Mouse (Mus musculus): Measurements from ENCODE around the gene Vps72. TPM values are rescaled to one million over a fixed set of nuclear protein-coding genes. Genes with fewer than 3 reads are reported as not detected.
A peak's percentile ranks its signal among the peaks of the same experiment; 100 is the strongest.
"Not testable (repeated sequence)": the region's sequence is repeated elsewhere in the genome, so short reads cannot be mapped to it uniquely, and the experiment has no call there.

Vps72 gene
- polyA plus RNA-seq (2017; shearing (Covaris generic)): 10 to 100 TPM; 64.0 to 70.0 (median 66.7) TPM

- ATAC-seq: peak; percentile 81
Observed at GRCm38 (mm10) chr3:95110911-95111726, at the start of gene Vps72. TSS of gene Vps72 (plus strand) at chr3:95111022.

- ATAC-seq: no peak
Observed at GRCm38 (mm10) chr3:95063741-95064140, 47.1 kb upstream of the Vps72 start.

GRCm38 (mm10) chr3:95065553-95065952 lies 45.3 kb upstream of the Vps72 start:
- no peak for ATAC-seq

- no peak for ATAC-seq
Observed at GRCm38 (mm10) chr3:95066095-95066494, 44.7 kb upstream of the Vps72 start.

- no peak for ATAC-seq
Observed at GRCm38 (mm10) chr3:95066570-95066969, 44.3 kb upstream of the Vps72 start.

GRCm38 (mm10) chr3:95071606-95072005 lies 39.2 kb upstream of the Vps72 start:
- no peak for ATAC-seq

GRCm38 (mm10) chr3:95088071-95088470 lies 22.8 kb upstream of the Vps72 start:
- no peak for ATAC-seq

- peak; percentile 81 for ATAC-seq
Observed at GRCm38 (mm10) chr3:95100854-95101253, 10.0 kb upstream of the Vps72 start.

- no peak for ATAC-seq
Observed at GRCm38 (mm10) chr3:95105121-95105520, 5.7 kb upstream of the Vps72 start.

GRCm38 (mm10) chr3:95105586-95106337 lies 5.1 kb upstream of the Vps72 start:
- ATAC-seq: no peak

GRCm38 (mm10) chr3:95106338-95107117 lies 4.3 kb upstream of the Vps72 start, which contains the start of gene Pip5k1a:
TSS of gene Pip5k1a (minus strand) at chr3:95106930.
- peak; percentile 83 for ATAC-seq

GRCm38 (mm10) chr3:95107308-95107707 lies 3.5 kb upstream of the Vps72 start:
- not testable (repeated sequence) for ATAC-seq

- ATAC-seq: no peak
Observed at GRCm38 (mm10) chr3:95107898-95108297, 2.9 kb upstream of the Vps72 start.

GRCm38 (mm10) chr3:95112760-95113159 lies 1.9 kb downstream of the Vps72 start:
- ATAC-seq: no peak

- no peak for ATAC-seq
Observed at GRCm38 (mm10) chr3:95117751-95118150, 6.9 kb downstream of the Vps72 start.

GRCm38 (mm10) chr3:95121580-95121979 lies 10.8 kb downstream of the Vps72 start:
- ATAC-seq: no peak

GRCm38 (mm10) chr3:95124246-95124645 lies 13.4 kb downstream of the Vps72 start, which contains the start of gene Tmod4:
TSS of gene Tmod4 (plus strand) at chr3:95124476.
- ATAC-seq: peak; percentile 61

GRCm38 (mm10) chr3:95124972-95125371 lies 14.2 kb downstream of the Vps72 start:
- ATAC-seq: no peak

GRCm38 (mm10) chr3:95129226-95129651 lies 18.4 kb downstream of the Vps72 start:
- no peak for ATAC-seq

- no peak for ATAC-seq
Observed at GRCm38 (mm10) chr3:95130081-95130480, 19.3 kb downstream of the Vps72 start.

- not testable (repeated sequence) for ATAC-seq
Observed at GRCm38 (mm10) chr3:95132389-95132788, 21.6 kb downstream of the Vps72 start.

- no peak for ATAC-seq
Observed at GRCm38 (mm10) chr3:95133176-95133575, 22.4 kb downstream of the Vps72 start.

- peak; percentile 81 for ATAC-seq
Observed at GRCm38 (mm10) chr3:95133680-95134101, 22.9 kb downstream of the Vps72 start, which contains the start of the genes Scnm1 and Lysmd1. TSS of gene Scnm1 (minus strand) at chr3:95134011. TSS of gene Lysmd1 (plus strand) at chr3:95134088.

All from inflammation-experienced regulatory T-cells, adult 6 months (primary cell).